Mouse (Mus musculus) adrenal gland, adult 2 months (tissue): ENCODE data around the gene Lrrc8d. TPM values are rescaled to one million over a fixed set of nuclear protein-coding genes. Genes with fewer than 3 reads are reported as not detected.

Source experiments
- polyA plus RNA-seq: library from polyadenylated mRNA; depleted of rRNA; stranded (reverse); fragments of >200 nt; gene quantifications from 2 replicates; pipeline ENCODE4 v1.2.3, GENCODE M21; 2012; rRNA removed
- total RNA-seq, 2 experiments: library from RNA; stranded (reverse); gene quantifications; 2 replicates each; pipeline ENCODE4 v1.2.3; 2021

Gene Lrrc8d
- total and polyA plus RNA-seq, 3 experiments = 31.8 to 127 (median 105) TPM

Other genes starting within 250 kb of the Lrrc8d start
- gene Lrrc8c, start 180.6 kb upstream of the Lrrc8d start, total RNA-seq = 10 to 100 TPM; 21.5 to 25.9 TPM
- 43.5 and 63.9 TPM in 2 replicates for gene Lrrc8c, start 180.6 kb upstream of the Lrrc8d start, polyA plus RNA-seq
- gene Zfp326, start 176.6 kb downstream of the Lrrc8d start, total RNA-seq = 10 to 100 TPM; 20.6 to 25.6 TPM
- 6.3 TPM in 2 replicates for gene Zfp326, start 176.6 kb downstream of the Lrrc8d start, polyA plus RNA-seq